Mouse (Mus musculus): ENCODE results near the gene Msantd1.

The Msantd1 gene

GRCm38 (mm10) chr5:34924519-34924918, 16.7 kb downstream of the Msantd1 start:
- DNase-seq (ENCODE audit: extremely low read depth, low read depth): no peak

GRCm38 (mm10) chr5:34927648-34928047, 19.8 kb downstream of the Msantd1 start:
- DNase-seq (ENCODE audit: extremely low read depth, low read depth): no peak

- no peak for DNase-seq (ENCODE audit: extremely low read depth, low read depth)
These were observed 22.6 kb downstream of the Msantd1 start for GRCm38 (mm10) chr5:34930151-34930975.

GRCm38 (mm10) chr5:34931091-34931490, 23.3 kb downstream of the Msantd1 start:
- no peak for DNase-seq (ENCODE audit: extremely low read depth, low read depth)

- no peak for DNase-seq (ENCODE audit: extremely low read depth, low read depth)
These were observed 24.0 kb downstream of the Msantd1 start for GRCm38 (mm10) chr5:34931516-34932457.

- no peak for DNase-seq (ENCODE audit: extremely low read depth, low read depth)
These were observed 24.6 kb downstream of the Msantd1 start for GRCm38 (mm10) chr5:34932458-34932806.

GRCm38 (mm10) chr5:34933461-34933860, 25.6 kb downstream of the Msantd1 start:
- no peak for DNase-seq (ENCODE audit: extremely low read depth, low read depth)

GRCm38 (mm10) chr5:34941710-34942470, 34.1 kb downstream of the Msantd1 start:
- DNase-seq (ENCODE audit: extremely low read depth, low read depth): no peak

- DNase-seq (ENCODE audit: extremely low read depth, low read depth): peak; percentile 83
These were observed 35.6 kb downstream of the Msantd1 start for GRCm38 (mm10) chr5:34943428-34943827.

GRCm38 (mm10) chr5:34948861-34949760, 41.3 kb downstream of the Msantd1 start, which contains the start of gene Rgs12:
Rgs12 (plus strand) TSS chr5:34949445.
- DNase-seq (ENCODE audit: extremely low read depth, low read depth): peak; percentile 64

GRCm38 (mm10) chr5:34949769-34950211, 42.0 kb downstream of the Msantd1 start:
- DNase-seq (ENCODE audit: extremely low read depth, low read depth): peak; percentile 63

- DNase-seq (ENCODE audit: extremely low read depth, low read depth): no peak
These were observed 42.8 kb downstream of the Msantd1 start for GRCm38 (mm10) chr5:34950486-34951160.

- DNase-seq (ENCODE audit: extremely low read depth, low read depth): no peak
These were observed 43.5 kb downstream of the Msantd1 start for GRCm38 (mm10) chr5:34951161-34951834.

- no peak for DNase-seq (ENCODE audit: extremely low read depth, low read depth)
These were observed 46.7 kb downstream of the Msantd1 start for GRCm38 (mm10) chr5:34954508-34954907.

GRCm38 (mm10) chr5:34955630-34956029, 47.8 kb downstream of the Msantd1 start:
- DNase-seq (ENCODE audit: extremely low read depth, low read depth): peak; percentile 85

- no peak for DNase-seq (ENCODE audit: extremely low read depth, low read depth)
These were observed 48.3 kb downstream of the Msantd1 start for GRCm38 (mm10) chr5:34956151-34956550.

- DNase-seq (ENCODE audit: extremely low read depth, low read depth): no peak
These were observed 49.2 kb downstream of the Msantd1 start for GRCm38 (mm10) chr5:34957015-34957414.

GRCm38 (mm10) chr5:34960021-34960420, 52.2 kb downstream of the Msantd1 start:
- no peak for DNase-seq (ENCODE audit: extremely low read depth, low read depth)

GRCm38 (mm10) chr5:34965531-34965930, 57.7 kb downstream of the Msantd1 start:
- DNase-seq (ENCODE audit: extremely low read depth, low read depth): no peak

All from MEL-GATA-1-ER (cell line).